Mouse (Mus musculus) CH12.LX (cell line): ENCODE data around the gene Asf1a.

Experiments
- CTCF ChIP-seq, 2 experiments: IDR thresholded peaks in 1 of 2; conservative IDR thresholded peaks in 1 of 2; 2 replicates each; pipeline ENCODE4 v1.5.1; 2011 to 2012; ENCODE audit warnings: low read depth in 2 of 2, low read length in 2 of 2, improper control_type of control experiment in 1 of 2, inconsistent platforms in 1 of 2, mild to moderate bottlenecking in 1 of 2, moderate library complexity in 1 of 2
- GABPA ChIP-seq: IDR thresholded peaks from 2 replicates; pipeline ENCODE4 v1.6.1; 2012; ENCODE audit warnings: low read depth, low read length, improper control_type of control experiment, inconsistent platforms; ENCODE audit not compliant: insufficient replicate concordance
- MAFK ChIP-seq: IDR thresholded peaks from 2 replicates; pipeline ENCODE4 v1.6.1; 2011; ENCODE audit warnings: low read length, improper control_type of control experiment; ENCODE audit not compliant: insufficient replicate concordance
- POLR2A ChIP-seq: IDR thresholded peaks from 2 replicates; pipeline ENCODE4 v1.6.1; 2011; ENCODE audit warnings: low read depth, mild to moderate bottlenecking, improper control_type of control experiment, low read length
- TBP ChIP-seq: conservative IDR thresholded peaks from 2 replicates; pipeline ENCODE4 v1.6.1; 2011; ENCODE audit warnings: low read depth, low read length, improper control_type of control experiment
- ZC3H11A ChIP-seq: IDR thresholded peaks from 2 replicates; pipeline ENCODE4 v1.6.1; 2012; ENCODE audit warnings: low read depth, mild to moderate bottlenecking, inconsistent platforms, low read length, improper control_type of control experiment

DNA sequence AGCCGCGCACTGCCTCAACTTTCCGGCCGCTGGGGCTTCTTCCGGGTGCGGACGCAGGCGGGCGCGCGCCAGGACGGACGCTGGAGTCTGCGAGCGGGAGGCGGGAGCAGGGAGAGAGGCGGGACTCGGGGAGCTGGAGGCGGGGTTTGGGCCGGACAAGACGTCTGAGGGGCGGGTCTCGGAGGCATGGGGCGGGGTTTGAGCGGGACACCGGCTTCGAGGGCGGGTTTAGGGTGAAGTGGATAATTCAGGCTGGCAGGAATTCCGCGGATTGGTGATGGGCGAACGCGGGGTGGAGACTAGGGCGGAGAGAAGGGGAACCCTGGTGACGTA lies 33.3 kb downstream of the Asf1a start:
- no peak for TF ChIP-seq GABPA
- peak; percentile 64; the same call in 1 of the 2 replicates for TF ChIP-seq POLR2A
- TF ChIP-seq CTCF (conservative IDR thresholded peaks at IDR 0.05 in 1 of 2, IDR thresholded peaks at IDR 0.05 in 1 of 2; ENCODE audit: low read depth in 2 of 2, low read length in 2 of 2): no peak
- TF ChIP-seq MAFK: no peak
- TF ChIP-seq ZC3H11A: no peak
- no peak for TF ChIP-seq TBP
